8 mouse cellular contexts compared by ENCODE assay signal in the genomic region with DNA sequence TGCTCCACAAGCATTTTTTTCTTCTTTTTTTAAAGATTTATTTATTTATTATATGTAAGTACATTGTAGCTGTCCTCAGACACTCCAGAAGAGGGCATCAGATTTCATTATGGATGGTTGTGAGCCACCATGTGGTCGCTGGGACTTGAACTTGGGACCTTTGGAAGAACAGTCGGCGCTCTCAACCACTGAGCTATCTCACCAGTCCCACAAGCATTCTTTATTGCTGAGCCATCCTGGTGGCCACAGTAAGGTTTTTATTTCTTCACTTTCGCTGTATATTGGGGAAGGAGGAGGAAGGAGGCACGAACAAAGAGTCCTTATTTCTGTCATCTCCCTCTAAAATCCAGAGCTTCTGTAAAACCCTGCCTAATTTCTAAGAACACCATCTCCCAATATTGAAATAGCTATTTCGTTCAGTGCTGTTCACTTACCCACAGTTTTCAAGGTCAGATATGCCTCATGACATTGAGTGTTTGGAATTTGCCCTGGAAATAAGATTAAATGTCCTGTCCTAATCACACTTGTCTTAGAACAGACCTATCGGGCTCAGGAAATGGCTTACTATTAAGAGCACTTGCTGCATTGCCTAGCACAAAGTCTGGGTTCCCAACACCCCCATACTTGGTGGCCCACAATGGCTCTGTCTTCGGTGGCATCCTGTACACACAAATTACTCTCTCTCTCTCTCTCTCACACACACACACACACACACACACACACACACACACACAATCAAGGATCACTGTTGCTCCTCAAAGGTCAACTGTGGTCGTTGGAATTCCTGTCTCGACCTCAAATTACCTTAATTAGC. TPM values are rescaled to one million over a fixed set of nuclear protein-coding genes. Genes with fewer than 3 reads are reported as not detected.
DNase-seq lines count a peak whose midpoint lies in the region; ATAC-seq and TF ChIP-seq lines count a peak whose summit lies in the region.

No protein-coding gene starts in this region.

- H3K9ac ChIP-seq in embryonic facial prominence, embryonic 12.5 days, result peak overlapping the region; percentile 57
- peak overlapping the region; percentile 77 for H3K9ac ChIP-seq in hindbrain, embryonic 13.5 days
- peak overlapping the region; percentile 53 for H3K9ac ChIP-seq in midbrain, embryonic 14.5 days (replicated peaks; ENCODE audit: low read length)

- H3K9me3 ChIP-seq in embryonic facial prominence, embryonic 12.5 days, result no peaks in the 10 kb centered on the region
- H3K9me3 ChIP-seq in hindbrain, embryonic 13.5 days, result no peaks in the 10 kb centered on the region
- H3K9me3 ChIP-seq in midbrain, embryonic 14.5 days (ENCODE audit: control insufficient read depth, low read length), result no peaks in the 10 kb centered on the region

- DNase-seq in lung, adult 2 months, result no peak
- DNase-seq in lung, postnatal 36 days, result no peak
- no peak for DNase-seq in midbrain, embryonic 14.5 days
- no peak for DNase-seq in frontal cortex, adult 2 months (ENCODE audit: extremely low spot score in 1 of 2, low spot score in 1 of 2)
- DNase-seq in layer of hippocampus, adult 11-12 months (ENCODE audit: low spot score), result no peak
- DNase-seq in cerebellum, adult 11-12 months, result no peak

- WGBS in lung, adult 2 months, result 52% methylated on average over 10 of the region's 10 CpGs
- WGBS in embryonic facial prominence, embryonic 12.5 days, result 53% methylated on average over 10 of the region's 10 CpGs
- 63% methylated on average over 10 of the region's 10 CpGs for WGBS in hindbrain, embryonic 13.5 days
- 67% methylated on average over 10 of the region's 10 CpGs for WGBS in midbrain, embryonic 14.5 days

- no peaks in the 10 kb centered on the region for H3K27me3 ChIP-seq in embryonic facial prominence, embryonic 12.5 days
- H3K27me3 ChIP-seq in hindbrain, embryonic 13.5 days, result no peaks in the 10 kb centered on the region
- no peaks in the 10 kb centered on the region for H3K27me3 ChIP-seq in midbrain, embryonic 14.5 days (ENCODE audit: control insufficient read depth, insufficient read depth, low read length)

- H3K4me3 ChIP-seq in lung, adult 2 months (replicated peaks; ENCODE audit: extremely low read depth, low read depth, low read length), result peak overlapping the region; percentile 71
- peak overlapping the region; percentile 100 for H3K4me3 ChIP-seq in embryonic facial prominence, embryonic 12.5 days
- peak overlapping the region; percentile 100 for H3K4me3 ChIP-seq in hindbrain, embryonic 13.5 days
- peak overlapping the region; percentile 99 for H3K4me3 ChIP-seq in midbrain, embryonic 14.5 days (replicated peaks; ENCODE audit: low read depth, low read length)

- no peak for TF ChIP-seq POLR2A in lung, adult 2 months (IDR thresholded peaks at IDR 0.05; ENCODE audit: borderline replicate concordance, extremely low read depth, low read depth, low read length)

- H3K4me1 ChIP-seq in lung, adult 2 months (ENCODE audit: control insufficient read depth, insufficient read depth, low read length), result peaks cover 13% of the 10 kb centered on the region
- peaks cover 12% of the 10 kb centered on the region for H3K4me1 ChIP-seq in embryonic facial prominence, embryonic 12.5 days
- H3K4me1 ChIP-seq in hindbrain, embryonic 13.5 days (replicated peaks), result peaks cover 31% of the 10 kb centered on the region
- peaks cover 17% of the 10 kb centered on the region for H3K4me1 ChIP-seq in midbrain, embryonic 14.5 days (ENCODE audit: control insufficient read depth, insufficient read depth, low read length)

- TF ChIP-seq CTCF in lung, adult 2 months (IDR thresholded peaks at IDR 0.05; ENCODE audit: insufficient read depth, low read length), result no peak

- no peak for ATAC-seq in embryonic facial prominence, embryonic 12.5 days (ENCODE audit: insufficient number of reproducible peaks, insufficient read depth, low FRiP score, low TSS enrichment)
- ATAC-seq in hindbrain, embryonic 13.5 days (ENCODE audit: low FRiP score), result peak; percentile 6; the same call in 1 of the 2 replicates
- no peak for ATAC-seq in midbrain, embryonic 14.5 days (ENCODE audit: low FRiP score, low TSS enrichment)

- H3K4me2 ChIP-seq in embryonic facial prominence, embryonic 12.5 days (replicated peaks), result peak overlapping the region; percentile 71
- H3K4me2 ChIP-seq in hindbrain, embryonic 13.5 days, result peak overlapping the region; percentile 96
- H3K4me2 ChIP-seq in midbrain, embryonic 14.5 days (ENCODE audit: low read length), result peak overlapping the region; percentile 95

- H3K27ac ChIP-seq in embryonic facial prominence, embryonic 12.5 days, result peak overlapping the region; percentile 85
- peak overlapping the region; percentile 94 for H3K27ac ChIP-seq in hindbrain, embryonic 13.5 days
- H3K27ac ChIP-seq in midbrain, embryonic 14.5 days (replicated peaks; ENCODE audit: low read depth, low read length), result peak overlapping the region; percentile 92

- peaks cover 20% of the 10 kb centered on the region for H3K36me3 ChIP-seq in embryonic facial prominence, embryonic 12.5 days
- peaks cover 20% of the 10 kb centered on the region for H3K36me3 ChIP-seq in hindbrain, embryonic 13.5 days
- peaks cover 26% of the 10 kb centered on the region for H3K36me3 ChIP-seq in midbrain, embryonic 14.5 days (ENCODE audit: control insufficient read depth, insufficient read depth, low read length)

RNA-seq across cellular contexts. Expression of gene Rsrp1, which starts 1.1 kb away (rescaled TPM):
- polyA plus RNA-seq in lung, adult 2 months (2012; rRNA removed), result 533 and 883 TPM in 2 replicates
- 496 and 536 TPM in 2 replicates for polyA plus RNA-seq in embryonic facial prominence, embryonic 12.5 days (2016; fragmentation: Nextera tagmentation; extraction: Ambion mirVana)
- 538 and 556 TPM in 2 replicates for polyA plus RNA-seq in hindbrain, embryonic 13.5 days (2015; fragmentation: Nextera tagmentation; extraction: Ambion mirVana)
- 526 and 563 TPM in 2 replicates for polyA plus RNA-seq in midbrain, embryonic 14.5 days (2014; fragmentation: Nextera tagmentation; extraction: Ambion mirVana)
- polyA plus RNA-seq in frontal cortex, adult 2 months (2012; rRNA removed), result 742 and 753 TPM in 2 replicates

RNA-seq across cellular contexts. Expression of gene Tmem50a, which starts 7.5 kb away (rescaled TPM):
- polyA plus RNA-seq in lung, adult 2 months (2012; rRNA removed), result 125 and 169 TPM in 2 replicates
- polyA plus RNA-seq in embryonic facial prominence, embryonic 12.5 days (2016; fragmentation: Nextera tagmentation; extraction: Ambion mirVana), result 160 and 161 TPM in 2 replicates
- 211 and 212 TPM in 2 replicates for polyA plus RNA-seq in hindbrain, embryonic 13.5 days (2015; fragmentation: Nextera tagmentation; extraction: Ambion mirVana)
- polyA plus RNA-seq in midbrain, embryonic 14.5 days (2014; fragmentation: Nextera tagmentation; extraction: Ambion mirVana), result 196 and 210 TPM in 2 replicates
- 151 TPM in 2 replicates for polyA plus RNA-seq in frontal cortex, adult 2 months (2012; rRNA removed)

RNA-seq across cellular contexts. Expression of gene Syf2, which starts 8.4 kb away (rescaled TPM):
- 25.7 and 43.4 TPM in 2 replicates for polyA plus RNA-seq in lung, adult 2 months (2012; rRNA removed)
- 75.3 and 77.2 TPM in 2 replicates for polyA plus RNA-seq in embryonic facial prominence, embryonic 12.5 days (2016; fragmentation: Nextera tagmentation; extraction: Ambion mirVana)
- polyA plus RNA-seq in hindbrain, embryonic 13.5 days (2015; fragmentation: Nextera tagmentation; extraction: Ambion mirVana), result 65.5 and 70.4 TPM in 2 replicates
- polyA plus RNA-seq in midbrain, embryonic 14.5 days (2014; fragmentation: Nextera tagmentation; extraction: Ambion mirVana), result 53.4 and 61.2 TPM in 2 replicates
- 80.3 and 94.7 TPM in 2 replicates for polyA plus RNA-seq in frontal cortex, adult 2 months (2012; rRNA removed)

RNA-seq across cellular contexts. Expression of gene Rhd, which starts 58.0 kb away (rescaled TPM):
- polyA plus RNA-seq in lung, adult 2 months (2012; rRNA removed), result 0.14 TPM in 1 of 2 replicates, not detected in the other
- 6.8 and 8.5 TPM in 2 replicates for polyA plus RNA-seq in embryonic facial prominence, embryonic 12.5 days (2016; fragmentation: Nextera tagmentation; extraction: Ambion mirVana)
- 1.3 and 2.3 TPM in 2 replicates for polyA plus RNA-seq in hindbrain, embryonic 13.5 days (2015; fragmentation: Nextera tagmentation; extraction: Ambion mirVana)
- 0.54 and 0.61 TPM in 2 replicates for polyA plus RNA-seq in midbrain, embryonic 14.5 days (2014; fragmentation: Nextera tagmentation; extraction: Ambion mirVana)
- 0.08 and 0.24 TPM in 2 replicates for polyA plus RNA-seq in frontal cortex, adult 2 months (2012; rRNA removed)
